ENCODE assay signal across 7 mouse cellular contexts in genomic region chr17:53568118-53568517, GRCm38 (mm10). TPM values are rescaled to one million over a fixed set of nuclear protein-coding genes. Genes with fewer than 3 reads are reported as not detected.
A peak's percentile ranks its signal among the peaks of the same experiment; 100 is the strongest.
DNase-seq lines count a peak whose midpoint lies in the region; ATAC-seq and TF ChIP-seq lines count a peak whose summit lies in the region.

No protein-coding gene starts in this region.

- H3K36me3 ChIP-seq in limb, embryonic 11.5 days (ENCODE audit: control insufficient read depth, insufficient read depth, low read length) = no peaks in the 10 kb centered on the region
- H3K36me3 ChIP-seq in midbrain, embryonic 12.5 days = no peaks in the 10 kb centered on the region
- no peaks in the 10 kb centered on the region for H3K36me3 ChIP-seq in small intestine, adult 2 months (ENCODE audit: control insufficient read depth, insufficient read depth, low read length)

- ATAC-seq in common myeloid progenitor, adult 5-6 weeks (replicated peaks; ENCODE audit: low read depth, poor library complexity, severe bottlenecking) = peak; percentile 71
- peak; percentile 76 for ATAC-seq in limb, embryonic 11.5 days (ENCODE audit: insufficient number of reproducible peaks, low FRiP score, low TSS enrichment, low read depth)
- peak; percentile 89 for ATAC-seq in midbrain, embryonic 12.5 days (ENCODE audit: low FRiP score, low read depth)

- TF ChIP-seq POLR2A in small intestine, adult 2 months (IDR thresholded peaks at IDR 0.05; ENCODE audit: low read depth, low read length) = peak; percentile 61; the same call in 1 of the 2 replicates

- no peaks in the 10 kb centered on the region for H3K27me3 ChIP-seq in limb, embryonic 11.5 days (ENCODE audit: control insufficient read depth, insufficient read depth, low read length)
- H3K27me3 ChIP-seq in midbrain, embryonic 12.5 days = no peaks in the 10 kb centered on the region
- no peaks in the 10 kb centered on the region for H3K27me3 ChIP-seq in small intestine, adult 2 months (ENCODE audit: control insufficient read depth, insufficient read depth, low read length)

- H3K9me3 ChIP-seq in limb, embryonic 11.5 days (ENCODE audit: control insufficient read depth, low read length) = no peaks in the 10 kb centered on the region
- H3K9me3 ChIP-seq in midbrain, embryonic 12.5 days = no peaks in the 10 kb centered on the region

- peak overlapping the region; percentile 80 for H3K9ac ChIP-seq in limb, embryonic 11.5 days (ENCODE audit: low read length)
- peak overlapping the region; percentile 96 for H3K9ac ChIP-seq in midbrain, embryonic 12.5 days (replicated peaks)

- H3K4me3 ChIP-seq in limb, embryonic 11.5 days (ENCODE audit: low read depth, low read length) = peak overlapping the region; percentile 76
- peak overlapping the region; percentile 91 for H3K4me3 ChIP-seq in midbrain, embryonic 12.5 days
- H3K4me3 ChIP-seq in small intestine, adult 2 months (ENCODE audit: low read depth, low read length) = peak overlapping the region; percentile 99

- no peak overlapping the region for H3K27ac ChIP-seq in limb, embryonic 11.5 days (replicated peaks; ENCODE audit: low read depth, low read length)
- H3K27ac ChIP-seq in midbrain, embryonic 12.5 days (replicated peaks) = peak overlapping the region; percentile 98
- peak overlapping the region; percentile 89 for H3K27ac ChIP-seq in small intestine, adult 2 months (ENCODE audit: insufficient read depth, low read depth, low read length)

- under 1% methylated on average over 15 of the region's 15 CpGs for WGBS in limb, embryonic 11.5 days
- under 1% methylated on average over 15 of the region's 15 CpGs for whole genome bisulfite sequencing in midbrain, embryonic 12.5 days
- WGBS in small intestine, adult 2 months = 0% methylated on average over 15 of the region's 15 CpGs

- H3K4me2 ChIP-seq in limb, embryonic 11.5 days (ENCODE audit: low read depth, severe bottlenecking) = peak overlapping the region; percentile 97
- H3K4me2 ChIP-seq in midbrain, embryonic 12.5 days (replicated peaks) = peak overlapping the region; percentile 86

- TF ChIP-seq CTCF in small intestine, adult 2 months (IDR thresholded peaks at IDR 0.05; ENCODE audit: extremely low read depth, insufficient read length, insufficient replicate concordance, low read depth, low read length) = no peak

- peak; percentile 86 to 94 for DNase-seq in adrenal gland, adult (ENCODE audit: inconsistent age in 2 of 2, low spot score in 1 of 2)
- DNase-seq in gastrocnemius, postnatal 10 days = peak; percentile 74
- peak; percentile 20 for DNase-seq in hindlimb bud, embryonic 11.5 days (ENCODE audit: extremely low spot score, low read depth, low spot score)
- peak; percentile 79 for DNase-seq in limb, embryonic 11.5 days (ENCODE audit: low spot score)

- H3K4me1 ChIP-seq in limb, embryonic 11.5 days (ENCODE audit: control insufficient read depth, insufficient read depth, low read length) = peaks cover 2% of the 10 kb centered on the region; the same call in 1 of the 2 replicates
- peaks cover 31% of the 10 kb centered on the region for H3K4me1 ChIP-seq in midbrain, embryonic 12.5 days
- peaks cover 13% of the 10 kb centered on the region for H3K4me1 ChIP-seq in small intestine, adult 2 months (ENCODE audit: control insufficient read depth, insufficient read depth, insufficient read length, low read length)

RNA-seq across cellular contexts. Expression of gene Kat2b, which starts 1.5 kb away (rescaled TPM):
- total RNA-seq in common myeloid progenitor, adult 5-6 weeks (2017) = 28.9 and 38.0 TPM in 2 replicates
- total RNA-seq in gastrocnemius, postnatal 10 days (2021) = 10 to 100 TPM; 32.1 to 42.3 TPM
- polyA plus RNA-seq in limb, embryonic 11.5 days (2014; fragmentation: Nextera tagmentation; extraction: Ambion mirVana) = 2.8 and 2.9 TPM in 2 replicates
- 8.6 and 9.2 TPM in 2 replicates for polyA plus RNA-seq in midbrain, embryonic 12.5 days (2016; fragmentation: Nextera tagmentation; extraction: Ambion mirVana)
- 4.4 and 8.5 TPM in 2 replicates for polyA plus RNA-seq in small intestine, adult 2 months (2012; rRNA removed)

RNA-seq across cellular contexts. Expression of gene Pp2d1, which starts 28.9 kb away (rescaled TPM):
- not detected in 2 replicates for total RNA-seq in common myeloid progenitor, adult 5-6 weeks (2017)
- not detected for total RNA-seq in gastrocnemius, postnatal 10 days (2021)
- polyA plus RNA-seq in limb, embryonic 11.5 days (2014; fragmentation: Nextera tagmentation; extraction: Ambion mirVana) = 0.16 and 0.23 TPM in 2 replicates
- polyA plus RNA-seq in midbrain, embryonic 12.5 days (2016; fragmentation: Nextera tagmentation; extraction: Ambion mirVana) = 0.40 and 0.58 TPM in 2 replicates
- not detected in 2 replicates for polyA plus RNA-seq in small intestine, adult 2 months (2012; rRNA removed)

Comparison
In these comparisons a context has a peak if more than half of its experiments do, and no peak if none do; other contexts are left out.
1. DNase-seq: peak in every context shown above with its lines; median percentile 90 in adrenal gland, adult; 79 in limb, embryonic 11.5 days; 74 in gastrocnemius, postnatal 10 days; 20 in hindlimb bud, embryonic 11.5 days.